Mouse (Mus musculus) spleen, adult 2 months (tissue): ENCODE results near the gene Auts2.

Experiments used
- CTCF ChIP-seq: fragments of 200-500 bp; IDR thresholded peaks from 2 replicates; pipeline ENCODE4 v1.5.1; 2011; ENCODE audit warnings: mild to moderate bottlenecking, inconsistent platforms; ENCODE audit not compliant: insufficient read depth, insufficient read length, insufficient replicate concordance; ENCODE audit errors: extremely low read depth
- POLR2A ChIP-seq: fragments of 200-500 bp; IDR thresholded peaks from 2 replicates; pipeline ENCODE4 v1.6.1; 2011; ENCODE audit warnings: low read depth, low read length, inconsistent platforms

- TF ChIP-seq CTCF, result no peak
- TF ChIP-seq POLR2A, result no peak
Measured at GRCm38 (mm10) chr5:132436473-132436872, 106.7 kb downstream of the Auts2 start.
